Mouse (Mus musculus): ENCODE results near the gene Tgfb2. TPM values are rescaled to one million over a fixed set of nuclear protein-coding genes. Genes with fewer than 3 reads are reported as not detected.

Gene Tgfb2
- polyA plus RNA-seq, 1 experiment from 2014 or later, result 47.8 TPM

GRCm38 (mm10) chr1:186627451-186627995 lies 78.3 kb downstream of the Tgfb2 start:
- H3K4me2 ChIP-seq (ENCODE audit: low read depth, low read length), result no peak overlapping the region
- no peak overlapping the region for H3K27ac ChIP-seq (replicated peaks; ENCODE audit: low read depth, low read length)
- no peaks in the 10 kb centered on the region for H3K9me3 ChIP-seq (ENCODE audit: control insufficient read depth, low read length)
- H3K9ac ChIP-seq (ENCODE audit: low read depth, low read length), result no peak overlapping the region
- no peaks in the 10 kb centered on the region for H3K27me3 ChIP-seq (replicated peaks; ENCODE audit: control insufficient read depth, insufficient read depth, low read length)
- DNase-seq (ENCODE audit: low spot score), result no peak
- no peak overlapping the region for H3K4me3 ChIP-seq (ENCODE audit: low read depth, low read length)
- ATAC-seq (ENCODE audit: low read depth), result no peak
- H3K4me1 ChIP-seq (ENCODE audit: control insufficient read depth, insufficient read depth, low read length), result no peaks in the 10 kb centered on the region
- H3K36me3 ChIP-seq (ENCODE audit: control insufficient read depth, insufficient read depth, low read length), result peaks cover 41% of the 10 kb centered on the region
- 89% methylated on average over 7 of the region's 7 CpGs for WGBS

- ATAC-seq (ENCODE audit: low read depth), result no peak
- H3K27me3 ChIP-seq (replicated peaks; ENCODE audit: control insufficient read depth, insufficient read depth, low read length), result no peaks in the 10 kb centered on the region
- H3K27ac ChIP-seq (replicated peaks; ENCODE audit: low read depth, low read length), result no peak overlapping the region
- no peaks in the 10 kb centered on the region for H3K4me1 ChIP-seq (ENCODE audit: control insufficient read depth, insufficient read depth, low read length)
- no peak for DNase-seq (ENCODE audit: low spot score)
- no peak overlapping the region for H3K4me3 ChIP-seq (ENCODE audit: low read depth, low read length)
- H3K9ac ChIP-seq (ENCODE audit: low read depth, low read length), result no peak overlapping the region
- 56% methylated on average over 5 of the region's 5 CpGs for WGBS
- peaks cover 31% of the 10 kb centered on the region for H3K36me3 ChIP-seq (ENCODE audit: control insufficient read depth, insufficient read depth, low read length)
- H3K9me3 ChIP-seq (ENCODE audit: control insufficient read depth, low read length), result no peaks in the 10 kb centered on the region
- no peak overlapping the region for H3K4me2 ChIP-seq (ENCODE audit: low read depth, low read length)
Measured at GRCm38 (mm10) chr1:186624474-186624873, 81.3 kb downstream of the Tgfb2 start.

GRCm38 (mm10) chr1:186621812-186622211 lies 84.0 kb downstream of the Tgfb2 start:
- no peaks in the 10 kb centered on the region for H3K4me1 ChIP-seq (ENCODE audit: control insufficient read depth, insufficient read depth, low read length)
- H3K36me3 ChIP-seq (ENCODE audit: control insufficient read depth, insufficient read depth, low read length), result peaks cover 14% of the 10 kb centered on the region
- no peak overlapping the region for H3K4me2 ChIP-seq (ENCODE audit: low read depth, low read length)
- no peak for ATAC-seq (ENCODE audit: low read depth)
- H3K9me3 ChIP-seq (ENCODE audit: control insufficient read depth, low read length), result no peaks in the 10 kb centered on the region
- no peaks in the 10 kb centered on the region for H3K27me3 ChIP-seq (replicated peaks; ENCODE audit: control insufficient read depth, insufficient read depth, low read length)
- 98% methylated on average over 3 of the region's 3 CpGs for WGBS
- no peak overlapping the region for H3K4me3 ChIP-seq (ENCODE audit: low read depth, low read length)
- no peak overlapping the region for H3K9ac ChIP-seq (ENCODE audit: low read depth, low read length)
- DNase-seq (ENCODE audit: low spot score), result no peak
- no peak overlapping the region for H3K27ac ChIP-seq (replicated peaks; ENCODE audit: low read depth, low read length)

- Histone ChIP-seq H3K36me3 (ENCODE audit: control insufficient read depth, insufficient read depth, low read length) (no peaks in the 10 kb centered on the region), H3K9me3 (ENCODE audit: control insufficient read depth, low read length) (no peaks in the 10 kb centered on the region), H3K4me1 (ENCODE audit: control insufficient read depth, insufficient read depth, low read length) (no peaks in the 10 kb centered on the region), H3K27me3 (replicated peaks; ENCODE audit: control insufficient read depth, insufficient read depth, low read length) (no peaks in the 10 kb centered on the region), H3K27ac (replicated peaks; ENCODE audit: low read depth, low read length) (no peak overlapping the region), H3K4me2 (ENCODE audit: low read depth, low read length) (no peak overlapping the region), H3K9ac (ENCODE audit: low read depth, low read length) (no peak overlapping the region), H3K4me3 (ENCODE audit: low read depth, low read length) (no peak overlapping the region)
- WGBS, result 62% methylated on average over 6 of the region's 6 CpGs
- no peak for ATAC-seq (ENCODE audit: low read depth)
- peak; percentile 61 for DNase-seq (ENCODE audit: low spot score)
Measured at GRCm38 (mm10) chr1:186618285-186618684, 87.5 kb downstream of the Tgfb2 start.

- no peak for ATAC-seq (ENCODE audit: low read depth)
- no peak overlapping the region for H3K4me3 ChIP-seq (ENCODE audit: low read depth, low read length)
- no peak overlapping the region for H3K27ac ChIP-seq (replicated peaks; ENCODE audit: low read depth, low read length)
- no peak overlapping the region for H3K9ac ChIP-seq (ENCODE audit: low read depth, low read length)
- H3K36me3 ChIP-seq (ENCODE audit: control insufficient read depth, insufficient read depth, low read length), result no peaks in the 10 kb centered on the region
- H3K4me2 ChIP-seq (ENCODE audit: low read depth, low read length), result no peak overlapping the region
- peaks cover 16% of the 10 kb centered on the region for H3K4me1 ChIP-seq (ENCODE audit: control insufficient read depth, insufficient read depth, low read length)
- no peaks in the 10 kb centered on the region for H3K9me3 ChIP-seq (ENCODE audit: control insufficient read depth, low read length)
- no peak for DNase-seq (ENCODE audit: low spot score)
- WGBS, result 45% methylated on average over 2 of the region's 2 CpGs
- H3K27me3 ChIP-seq (replicated peaks; ENCODE audit: control insufficient read depth, insufficient read depth, low read length), result no peaks in the 10 kb centered on the region
Measured at GRCm38 (mm10) chr1:186611371-186611770, 94.4 kb downstream of the Tgfb2 start.

- Histone ChIP-seq H3K27ac (replicated peaks; ENCODE audit: low read depth, low read length) (peak overlapping the region; percentile 68), H3K36me3 (ENCODE audit: control insufficient read depth, insufficient read depth, low read length) (no peaks in the 10 kb centered on the region), H3K9me3 (ENCODE audit: control insufficient read depth, low read length) (no peaks in the 10 kb centered on the region), H3K4me3 (ENCODE audit: low read depth, low read length) (no peak overlapping the region), H3K4me1 (ENCODE audit: control insufficient read depth, insufficient read depth, low read length) (peaks cover 16% of the 10 kb centered on the region), H3K27me3 (replicated peaks; ENCODE audit: control insufficient read depth, insufficient read depth, low read length) (no peaks in the 10 kb centered on the region), H3K4me2 (ENCODE audit: low read depth, low read length) (peak overlapping the region; percentile 48; the same call in 1 of the 2 replicates), H3K9ac (ENCODE audit: low read depth, low read length) (no peak overlapping the region)
- no peak for ATAC-seq (ENCODE audit: low read depth)
- no peak for DNase-seq (ENCODE audit: low spot score)
- 74% methylated on average over 5 of the region's 5 CpGs for WGBS
Measured at GRCm38 (mm10) chr1:186610481-186610880, 95.3 kb downstream of the Tgfb2 start.

- 7% methylated on average over 9 of the region's 10 CpGs for WGBS
- Histone ChIP-seq H3K4me2 (ENCODE audit: low read depth, low read length) (peak overlapping the region; percentile 48), H3K27me3 (replicated peaks; ENCODE audit: control insufficient read depth, insufficient read depth, low read length) (no peaks in the 10 kb centered on the region), H3K4me3 (ENCODE audit: low read depth, low read length) (0 out of 2 replicates have a peak overlapping the region, but pooled peaks have one; percentile 5), H3K27ac (replicated peaks; ENCODE audit: low read depth, low read length) (peak overlapping the region; percentile 68), H3K9me3 (ENCODE audit: control insufficient read depth, low read length) (no peaks in the 10 kb centered on the region), H3K9ac (ENCODE audit: low read depth, low read length) (no peak overlapping the region), H3K4me1 (ENCODE audit: control insufficient read depth, insufficient read depth, low read length) (peaks cover 16% of the 10 kb centered on the region), H3K36me3 (ENCODE audit: control insufficient read depth, insufficient read depth, low read length) (no peaks in the 10 kb centered on the region)
- ATAC-seq (ENCODE audit: low read depth), result peak; percentile 90
- DNase-seq (ENCODE audit: low spot score), result peak; percentile 92
Measured at GRCm38 (mm10) chr1:186609793-186610233, 96.0 kb downstream of the Tgfb2 start.

GRCm38 (mm10) chr1:186608116-186608515 lies 97.7 kb downstream of the Tgfb2 start:
- Histone ChIP-seq H3K4me2 (ENCODE audit: low read depth, low read length) (no peak overlapping the region), H3K4me1 (ENCODE audit: control insufficient read depth, insufficient read depth, low read length) (peaks cover 16% of the 10 kb centered on the region), H3K9ac (ENCODE audit: low read depth, low read length) (no peak overlapping the region), H3K36me3 (ENCODE audit: control insufficient read depth, insufficient read depth, low read length) (no peaks in the 10 kb centered on the region), H3K9me3 (ENCODE audit: control insufficient read depth, low read length) (no peaks in the 10 kb centered on the region), H3K27me3 (replicated peaks; ENCODE audit: control insufficient read depth, insufficient read depth, low read length) (no peaks in the 10 kb centered on the region), H3K4me3 (ENCODE audit: low read depth, low read length) (no peak overlapping the region), H3K27ac (replicated peaks; ENCODE audit: low read depth, low read length) (no peak overlapping the region)
- no peak for ATAC-seq (ENCODE audit: low read depth)
- DNase-seq (ENCODE audit: low spot score), result no peak
- WGBS, result 67% methylated on average over 3 of the region's 3 CpGs

- Histone ChIP-seq H3K36me3 (ENCODE audit: control insufficient read depth, insufficient read depth, low read length) (no peaks in the 10 kb centered on the region), H3K4me3 (ENCODE audit: low read depth, low read length) (no peak overlapping the region), H3K9me3 (ENCODE audit: control insufficient read depth, low read length) (no peaks in the 10 kb centered on the region), H3K4me2 (ENCODE audit: low read depth, low read length) (no peak overlapping the region), H3K27ac (replicated peaks; ENCODE audit: low read depth, low read length) (no peak overlapping the region), H3K4me1 (ENCODE audit: control insufficient read depth, insufficient read depth, low read length) (peaks cover 15% of the 10 kb centered on the region), H3K27me3 (replicated peaks; ENCODE audit: control insufficient read depth, insufficient read depth, low read length) (no peaks in the 10 kb centered on the region), H3K9ac (ENCODE audit: low read depth, low read length) (no peak overlapping the region)
- WGBS, result 56% methylated on average over 2 of the region's 2 CpGs
- DNase-seq (ENCODE audit: low spot score) (no peak), ATAC-seq (ENCODE audit: low read depth) (no peak)
Measured at GRCm38 (mm10) chr1:186605635-186606034, 100.2 kb downstream of the Tgfb2 start.

All from embryonic facial prominence, embryonic 14.5 days (tissue).